Mouse (Mus musculus): ENCODE data around the gene Ppp1r12b. TPM values are rescaled to one million over a fixed set of nuclear protein-coding genes. Genes with fewer than 3 reads are reported as not detected.

The Ppp1r12b gene
- polyA plus RNA-seq, 1 experiment: 17.8 TPM

DNA sequence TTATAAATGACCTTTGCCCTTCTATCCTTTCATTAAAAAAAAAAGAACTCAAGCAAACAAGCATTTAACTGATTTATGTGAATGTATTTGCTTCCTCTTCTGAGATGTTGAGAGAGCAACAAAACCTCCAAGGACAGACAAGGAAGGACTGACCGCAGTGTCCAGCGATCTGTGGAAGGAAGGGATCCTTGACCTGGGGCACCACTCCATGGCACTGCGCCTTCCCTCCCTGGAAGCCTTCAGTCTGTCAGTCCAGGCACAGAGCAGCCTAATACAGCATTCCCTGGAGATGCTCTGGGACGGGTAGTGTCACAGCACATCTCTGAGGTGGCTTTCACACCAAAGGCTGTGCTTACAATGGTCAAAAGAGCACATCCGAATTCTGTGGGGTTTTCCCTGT, 172.9 kb downstream of the Ppp1r12b start:
- no peaks in the 10 kb centered on the region; the same call in none of the 2 replicates for H3K4me1 ChIP-seq (ENCODE audit: control insufficient read depth, insufficient read depth, low read length)
- no peak overlapping the region for H3K27ac ChIP-seq (ENCODE audit: control insufficient read depth, insufficient read depth, low read depth, low read length, poor library complexity)
- H3K4me3 ChIP-seq (replicated peaks; ENCODE audit: control insufficient read depth, low read depth, low read length): no peak overlapping the region
- TF ChIP-seq POLR2A (IDR thresholded peaks at IDR 0.05; ENCODE audit: borderline replicate concordance, control insufficient read depth, low read depth, low read length) (no peak), CTCF (IDR thresholded peaks at IDR 0.05; ENCODE audit: control insufficient read depth, insufficient read depth, low read length) (no peak)
- 88% methylated on average over 5 of the region's 5 CpGs for WGBS

DNA sequence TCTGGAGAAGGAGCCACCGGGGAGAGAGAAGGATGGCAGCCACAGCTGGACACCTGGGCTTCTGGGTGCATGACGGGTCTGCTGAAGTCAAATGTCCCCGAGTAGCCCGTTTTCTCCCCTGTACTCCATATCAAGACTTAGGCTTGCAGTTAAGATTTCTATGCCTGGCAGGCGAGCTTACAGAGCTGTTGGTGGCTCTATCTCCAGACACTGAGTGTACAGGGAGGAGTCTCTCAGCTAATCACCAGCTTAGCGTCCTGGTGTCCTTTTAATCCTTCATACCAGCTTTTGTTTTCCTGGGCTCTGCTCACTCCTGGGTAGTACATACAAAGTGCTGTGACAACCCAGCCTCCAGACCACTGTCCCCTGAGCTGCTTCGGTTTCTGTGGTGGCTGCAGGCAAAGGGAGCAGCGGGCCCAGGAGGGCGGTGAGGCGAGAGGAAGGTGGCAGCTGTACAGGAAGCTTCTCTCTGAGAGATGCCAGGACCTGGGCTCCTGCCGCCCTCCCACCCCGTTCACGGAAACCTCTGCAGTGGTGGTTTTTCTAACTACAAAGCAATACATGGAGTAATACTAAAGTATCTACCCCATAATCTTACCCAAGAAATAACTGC, 177.7 kb downstream of the Ppp1r12b start:
- TF ChIP-seq CTCF (IDR thresholded peaks at IDR 0.05; ENCODE audit: control insufficient read depth, insufficient read depth, low read length): no peak
- no peak for TF ChIP-seq POLR2A (IDR thresholded peaks at IDR 0.05; ENCODE audit: borderline replicate concordance, control insufficient read depth, low read depth, low read length)
- H3K4me1 ChIP-seq (ENCODE audit: control insufficient read depth, insufficient read depth, low read length): no peaks in the 10 kb centered on the region
- H3K27ac ChIP-seq (ENCODE audit: control insufficient read depth, insufficient read depth, low read depth, low read length, poor library complexity): no peak overlapping the region
- no peak overlapping the region for H3K4me3 ChIP-seq (replicated peaks; ENCODE audit: control insufficient read depth, low read depth, low read length)
- 25% methylated on average over 13 of the region's 13 CpGs for WGBS

DNA sequence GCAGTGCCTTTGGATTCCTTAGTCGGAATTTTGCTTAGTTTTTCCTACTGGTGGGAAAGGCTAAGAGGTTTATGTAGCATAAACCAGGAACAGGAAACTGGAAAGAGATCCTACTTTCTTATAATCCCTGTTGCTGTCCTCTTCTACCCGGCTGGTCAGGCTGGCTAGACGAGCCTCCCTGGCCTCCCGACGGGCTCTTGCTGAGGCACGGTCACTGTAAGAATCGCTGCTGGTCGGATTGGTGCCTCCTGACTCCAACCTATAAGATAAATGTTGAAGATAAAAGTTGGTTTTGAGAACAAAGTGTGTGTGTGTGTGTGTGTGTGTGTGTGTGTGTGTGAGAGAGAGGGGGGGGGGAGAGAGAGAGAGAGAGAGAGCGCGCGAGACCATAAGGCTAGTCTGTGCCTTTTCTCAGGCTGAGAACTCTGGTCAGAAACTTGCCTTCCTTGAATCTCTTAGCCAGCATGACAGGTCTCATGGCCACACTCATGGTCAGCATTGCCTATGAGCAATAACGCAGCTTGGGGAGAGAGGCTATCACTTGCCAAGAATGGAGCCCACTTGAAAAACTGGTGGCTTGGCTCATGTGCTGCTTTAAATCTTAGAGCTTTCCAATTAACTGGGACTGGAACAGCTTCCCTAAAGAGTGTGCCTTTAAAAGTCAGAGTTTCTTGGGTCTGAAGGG, 178.4 kb downstream of the Ppp1r12b start:
- no peak overlapping the region for H3K4me3 ChIP-seq (replicated peaks; ENCODE audit: control insufficient read depth, low read depth, low read length)
- no peak for TF ChIP-seq POLR2A (IDR thresholded peaks at IDR 0.05; ENCODE audit: borderline replicate concordance, control insufficient read depth, low read depth, low read length)
- no peaks in the 10 kb centered on the region for H3K4me1 ChIP-seq (ENCODE audit: control insufficient read depth, insufficient read depth, low read length)
- WGBS: 90% methylated on average over 12 of the region's 12 CpGs
- H3K27ac ChIP-seq (ENCODE audit: control insufficient read depth, insufficient read depth, low read depth, low read length, poor library complexity): no peak overlapping the region

DNA sequence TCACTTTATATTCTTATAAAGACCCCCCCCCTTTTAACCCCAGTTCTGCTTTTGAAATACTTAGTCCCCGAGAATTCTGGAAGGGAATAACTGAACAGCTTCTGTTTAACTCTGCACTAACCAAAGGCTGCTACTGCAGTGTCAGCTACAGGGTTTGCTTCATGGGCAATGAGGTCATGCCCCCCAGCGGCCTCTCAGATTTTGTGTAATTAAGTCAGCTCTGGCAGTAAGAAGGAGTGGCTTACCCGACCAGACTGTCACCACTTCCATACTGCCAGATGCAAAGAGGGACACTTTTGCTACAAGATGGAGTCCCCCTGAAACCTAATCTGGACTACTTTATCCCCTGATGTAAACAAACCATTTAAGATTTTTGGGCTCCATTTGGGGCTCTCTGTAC, 180.1 kb downstream of the Ppp1r12b start:
- H3K4me1 ChIP-seq (ENCODE audit: control insufficient read depth, insufficient read depth, low read length): no peaks in the 10 kb centered on the region; the same call in 1 of the 2 replicates
- TF ChIP-seq POLR2A (IDR thresholded peaks at IDR 0.05; ENCODE audit: borderline replicate concordance, control insufficient read depth, low read depth, low read length) (no peak), CTCF (IDR thresholded peaks at IDR 0.05; ENCODE audit: control insufficient read depth, insufficient read depth, low read length) (no peak)
- WGBS: 70% methylated on average over 3 of the region's 3 CpGs

DNA sequence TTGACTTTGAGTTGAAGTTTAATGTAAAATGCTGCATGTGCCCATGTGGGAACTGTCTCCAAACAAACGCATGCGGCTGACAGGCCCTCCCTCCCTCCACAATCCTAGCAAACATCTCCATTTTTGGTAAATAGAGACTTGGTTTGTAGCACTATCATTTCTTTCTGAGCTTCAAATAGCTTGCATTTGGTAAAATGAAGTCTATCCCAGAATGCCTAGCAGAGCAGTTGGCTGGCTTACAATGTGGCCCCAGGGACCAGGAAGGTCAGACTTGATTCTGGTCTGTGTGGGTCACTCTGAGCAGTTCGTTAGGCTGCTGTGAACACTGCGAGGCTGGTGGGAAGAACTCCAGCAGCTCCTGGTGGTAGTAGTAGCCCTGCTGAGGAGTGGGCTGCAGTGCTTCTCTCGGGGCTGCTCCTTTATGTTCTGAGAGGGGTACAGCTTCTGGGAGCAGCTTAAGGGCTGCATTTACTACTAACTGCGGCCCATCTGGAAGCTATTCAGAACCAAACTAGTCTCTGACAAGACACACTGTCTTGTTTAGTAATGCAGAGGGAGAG, 180.9 kb downstream of the Ppp1r12b start:
- no peak overlapping the region for H3K27ac ChIP-seq (ENCODE audit: control insufficient read depth, insufficient read depth, low read depth, low read length, poor library complexity)
- 83% methylated on average over 6 of the region's 6 CpGs for WGBS

More for the DNA sequence above, 180.1 kb downstream of the Ppp1r12b start:
- H3K4me3 ChIP-seq (replicated peaks; ENCODE audit: control insufficient read depth, low read depth, low read length): no peak overlapping the region
- no peak overlapping the region for H3K27ac ChIP-seq (ENCODE audit: control insufficient read depth, insufficient read depth, low read depth, low read length, poor library complexity)

DNA sequence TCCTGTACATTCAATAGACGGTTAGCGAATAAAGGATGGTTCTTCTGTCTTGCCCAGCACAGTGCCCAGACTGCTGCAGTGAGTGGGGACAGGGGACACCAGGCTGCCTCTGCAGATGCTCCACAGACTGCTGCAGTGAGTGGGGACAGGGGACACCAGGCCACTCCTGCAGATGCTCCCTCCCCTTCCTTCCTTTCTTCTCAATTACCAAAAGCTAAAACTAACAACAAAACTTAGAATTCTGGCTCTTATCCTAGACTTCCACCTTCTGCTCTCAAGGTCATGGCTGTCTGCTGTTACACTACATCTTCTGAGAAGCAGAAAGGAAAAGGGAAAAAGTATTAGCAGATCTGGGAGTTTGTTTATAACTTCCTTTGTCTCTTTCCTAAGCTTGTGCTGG, 181.5 kb downstream of the Ppp1r12b start:
- 82% methylated on average over 2 of the region's 2 CpGs for WGBS

More for the DNA sequence above, 180.9 kb downstream of the Ppp1r12b start:
- no peak for TF ChIP-seq CTCF (IDR thresholded peaks at IDR 0.05; ENCODE audit: control insufficient read depth, insufficient read depth, low read length)
- TF ChIP-seq POLR2A (IDR thresholded peaks at IDR 0.05; ENCODE audit: borderline replicate concordance, control insufficient read depth, low read depth, low read length): no peak
- Histone ChIP-seq H3K4me1 (ENCODE audit: control insufficient read depth, insufficient read depth, low read length) (no peaks in the 10 kb centered on the region; the same call in 1 of the 2 replicates), H3K4me3 (replicated peaks; ENCODE audit: control insufficient read depth, low read depth, low read length) (no peak overlapping the region)

DNA sequence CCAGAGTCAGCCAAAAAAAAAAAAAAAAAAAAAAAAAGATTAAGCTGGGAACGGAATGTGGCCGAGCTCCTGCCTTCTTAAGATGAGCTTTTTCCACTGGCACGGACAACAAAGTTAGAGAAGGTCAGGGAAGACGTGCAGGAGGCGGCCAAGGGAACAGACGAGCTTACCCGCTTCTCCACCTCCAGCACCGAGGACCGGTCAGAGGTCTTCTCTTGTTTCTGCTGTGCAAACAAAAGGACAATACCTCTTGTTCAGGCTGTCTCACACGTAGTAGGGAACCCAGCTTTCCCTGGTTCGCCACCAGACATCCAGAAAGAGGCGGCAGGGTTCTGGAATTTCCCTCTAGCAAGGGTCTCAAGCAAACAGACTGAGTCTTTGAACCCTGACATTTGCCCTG, 182.5 kb downstream of the Ppp1r12b start:
- Histone ChIP-seq H3K4me3 (replicated peaks; ENCODE audit: control insufficient read depth, low read depth, low read length) (no peak overlapping the region), H3K4me1 (ENCODE audit: control insufficient read depth, insufficient read depth, low read length) (no peaks in the 10 kb centered on the region; the same call in 1 of the 2 replicates), H3K27ac (ENCODE audit: control insufficient read depth, insufficient read depth, low read depth, low read length, poor library complexity) (no peak overlapping the region)
- 92% methylated on average over 12 of the region's 12 CpGs for WGBS
- TF ChIP-seq POLR2A (IDR thresholded peaks at IDR 0.05; ENCODE audit: borderline replicate concordance, control insufficient read depth, low read depth, low read length) (no peak), CTCF (IDR thresholded peaks at IDR 0.05; ENCODE audit: control insufficient read depth, insufficient read depth, low read length) (no peak)

More for the DNA sequence above, 181.5 kb downstream of the Ppp1r12b start:
- H3K4me1 ChIP-seq (ENCODE audit: control insufficient read depth, insufficient read depth, low read length): no peaks in the 10 kb centered on the region; the same call in 1 of the 2 replicates
- H3K27ac ChIP-seq (ENCODE audit: control insufficient read depth, insufficient read depth, low read depth, low read length, poor library complexity): no peak overlapping the region
- H3K4me3 ChIP-seq (replicated peaks; ENCODE audit: control insufficient read depth, low read depth, low read length): no peak overlapping the region
- TF ChIP-seq POLR2A (IDR thresholded peaks at IDR 0.05; ENCODE audit: borderline replicate concordance, control insufficient read depth, low read depth, low read length) (no peak), CTCF (IDR thresholded peaks at IDR 0.05; ENCODE audit: control insufficient read depth, insufficient read depth, low read length) (no peak)

DNA sequence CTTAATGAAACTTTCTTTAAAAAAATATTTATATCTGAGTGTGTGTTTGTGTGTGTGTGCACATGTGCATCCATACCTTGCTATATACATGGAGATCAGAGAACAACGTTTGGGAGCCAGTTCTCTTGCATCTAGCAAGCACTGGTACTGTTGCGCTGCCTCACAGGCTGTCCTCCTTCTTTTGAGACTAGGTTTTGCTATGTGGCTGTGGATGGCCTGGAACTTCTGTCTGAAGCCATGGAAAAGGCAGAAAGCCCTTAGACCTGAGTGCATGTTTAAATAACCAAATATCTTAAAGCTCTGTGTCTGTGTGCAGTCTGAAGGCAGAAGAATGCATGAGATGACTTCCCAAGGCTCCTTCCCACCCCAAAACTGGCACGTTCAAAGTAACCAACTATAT, 182.9 kb downstream of the Ppp1r12b start:
- H3K4me3 ChIP-seq (replicated peaks; ENCODE audit: control insufficient read depth, low read depth, low read length): no peak overlapping the region
- H3K27ac ChIP-seq (ENCODE audit: control insufficient read depth, insufficient read depth, low read depth, low read length, poor library complexity): no peak overlapping the region
- no peaks in the 10 kb centered on the region; the same call in 1 of the 2 replicates for H3K4me1 ChIP-seq (ENCODE audit: control insufficient read depth, insufficient read depth, low read length)
- TF ChIP-seq POLR2A (IDR thresholded peaks at IDR 0.05; ENCODE audit: borderline replicate concordance, control insufficient read depth, low read depth, low read length) (no peak), CTCF (IDR thresholded peaks at IDR 0.05; ENCODE audit: control insufficient read depth, insufficient read depth, low read length) (no peak)
- WGBS: 83% methylated on average over 3 of the region's 3 CpGs

All from bone marrow, adult 2 months (tissue).